Comparison of ENCODE assay signal across 11 mouse cellular contexts in the genomic region with DNA sequence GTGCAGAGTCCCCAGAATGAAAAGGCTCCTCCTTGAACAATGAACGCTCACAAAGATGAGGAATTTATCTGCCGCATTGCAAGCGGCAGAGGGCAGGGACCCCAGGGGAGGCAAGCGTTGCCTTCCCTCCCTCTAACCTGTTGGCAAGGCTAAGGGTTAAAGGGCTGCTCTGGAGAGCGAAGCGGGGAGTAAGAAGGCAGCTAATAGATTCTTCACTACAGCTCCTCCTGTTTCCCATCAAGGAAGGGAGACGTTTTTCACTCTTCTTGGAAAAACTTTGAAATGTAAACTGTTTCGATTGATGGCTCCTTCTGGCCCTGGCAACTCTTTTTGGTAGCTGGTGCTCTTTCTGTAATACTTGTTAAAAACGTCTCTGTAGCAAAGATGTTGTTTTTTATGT.
DNase-seq lines count a peak whose midpoint lies in the region; ATAC-seq and TF ChIP-seq lines count a peak whose summit lies in the region.
"Had no signal": no experiment of that assay in that cellular context is flagged by ENCODE, and none has a peak within 500 bp of the region (broad histone marks: within the 10 kb centered on the region; RNA-seq: fewer than 3 reads in every experiment).

No protein-coding gene starts in this region.

- no peak for DNase-seq in layer of hippocampus, adult 2 months (ENCODE audit: low spot score in 2 of 2)
- no peak for DNase-seq in layer of hippocampus, postnatal 36 days
- DNase-seq in ovary, postnatal 36 days (ENCODE audit: low spot score), result no peak
- DNase-seq in layer of hippocampus, postnatal 10 days (ENCODE audit: low spot score in 2 of 2), result no peak
- DNase-seq in spleen, adult 18-20 months, result no peak
- DNase-seq: cerebellum, adult 11 months; liver, postnatal 0 days had no signal

- ATAC-seq in embryonic facial prominence, embryonic 15.5 days (ENCODE audit: insufficient number of reproducible peaks, low FRiP score, low TSS enrichment, low read depth), result no peak
- ATAC-seq in intestine, postnatal 0 days, result no peak
- ATAC-seq: inflammation-experienced regulatory T-cells, adult 6 months; liver, postnatal 0 days had no signal

- TF ChIP-seq POLR2A in olfactory bulb, adult 2 months (IDR thresholded peaks at IDR 0.05; ENCODE audit: insufficient read depth, low read depth, low read length), result no peak

- peak overlapping the region; percentile 51 for H3K4me2 ChIP-seq in embryonic facial prominence, embryonic 15.5 days (replicated peaks)
- H3K4me2 ChIP-seq in intestine, postnatal 0 days (replicated peaks; ENCODE audit: low read depth), result peak overlapping the region; percentile 47; the same call in 1 of the 2 replicates

- no peak for TF ChIP-seq CTCF in layer of hippocampus, adult 2 months (conservative IDR thresholded peaks at IDR 0.05)
- TF ChIP-seq CTCF in intestine, postnatal 0 days (IDR thresholded peaks at IDR 0.05; ENCODE audit: low read depth), result no peak
- no peak for TF ChIP-seq CTCF in olfactory bulb, adult 2 months (IDR thresholded peaks at IDR 0.05; ENCODE audit: insufficient read depth, low read depth, low read length)

- H3K27me3 ChIP-seq in embryonic facial prominence, embryonic 15.5 days, result no peaks in the 10 kb centered on the region
- no peaks in the 10 kb centered on the region for H3K27me3 ChIP-seq in intestine, postnatal 0 days (replicated peaks; ENCODE audit: control insufficient read depth, insufficient read depth, low read length)

- 6% methylated on average over 9 of the region's 9 CpGs for WGBS in embryonic facial prominence, embryonic 15.5 days
- 21% methylated on average over 9 of the region's 9 CpGs for WGBS in intestine, postnatal 0 days
- 19% methylated on average over 9 of the region's 9 CpGs for WGBS in olfactory bulb, adult 2 months

- peak overlapping the region; percentile 19; the same call in 1 of the 2 replicates for H3K4me3 ChIP-seq in layer of hippocampus, adult 2 months
- peak overlapping the region; percentile 31 for H3K4me3 ChIP-seq in embryonic facial prominence, embryonic 15.5 days (replicated peaks)
- H3K4me3 ChIP-seq in intestine, postnatal 0 days (ENCODE audit: low read depth, low read length), result peak overlapping the region; percentile 11; the same call in 1 of the 2 replicates
- peak overlapping the region; percentile 43 for H3K4me3 ChIP-seq in olfactory bulb, adult 2 months (ENCODE audit: insufficient read depth, low read depth, low read length)

- no peak overlapping the region for H3K9ac ChIP-seq in embryonic facial prominence, embryonic 15.5 days
- no peak overlapping the region for H3K9ac ChIP-seq in intestine, postnatal 0 days (ENCODE audit: low read depth, low read length)
- H3K9ac ChIP-seq: liver, postnatal 0 days had no signal

- H3K36me3 ChIP-seq in embryonic facial prominence, embryonic 15.5 days, result no peaks in the 10 kb centered on the region
- no peaks in the 10 kb centered on the region for H3K36me3 ChIP-seq in intestine, postnatal 0 days (ENCODE audit: control insufficient read depth, insufficient read depth)

- no peaks in the 10 kb centered on the region for H3K4me1 ChIP-seq in embryonic facial prominence, embryonic 15.5 days
- H3K4me1 ChIP-seq in intestine, postnatal 0 days (replicated peaks; ENCODE audit: control insufficient read depth, insufficient read depth, low read length), result no peaks in the 10 kb centered on the region
- peaks cover 2% of the 10 kb centered on the region; the same call in 1 of the 2 replicates for H3K4me1 ChIP-seq in olfactory bulb, adult 2 months (ENCODE audit: control insufficient read depth, insufficient read depth, low read length)

- no peaks in the 10 kb centered on the region for H3K9me3 ChIP-seq in embryonic facial prominence, embryonic 15.5 days (replicated peaks)
- H3K9me3 ChIP-seq in intestine, postnatal 0 days (ENCODE audit: control insufficient read depth), result no peaks in the 10 kb centered on the region

- H3K27ac ChIP-seq in layer of hippocampus, adult 2 months, result no peak overlapping the region
- no peak overlapping the region for H3K27ac ChIP-seq in embryonic facial prominence, embryonic 15.5 days (replicated peaks)
- no peak overlapping the region for H3K27ac ChIP-seq in intestine, postnatal 0 days (ENCODE audit: low read depth, low read length)
- peak overlapping the region; percentile 38; the same call in 1 of the 2 replicates for H3K27ac ChIP-seq in olfactory bulb, adult 2 months (ENCODE audit: insufficient read depth, low read depth, low read length)
